Mouse (Mus musculus) midbrain, embryonic 11.5 days (tissue): ENCODE measurements around the gene Cdkn2b. TPM values are rescaled to one million over a fixed set of nuclear protein-coding genes. Genes with fewer than 3 reads are reported as not detected.

ENCODE experiments used
- ATAC-seq: fragments of 200-750 bp; cut with Nextera tagmentation; 2 replicates; pipeline ENCODE4 v1.8.0; 2017; ENCODE audit warnings: moderate TSS enrichment, moderate library complexity; ENCODE audit not compliant: low FRiP score
- DNase-seq: peaks from one replicate; pipeline ENCODE4 v3.0.0; 2015; ENCODE audit warnings: low spot score; ENCODE audit errors: missing footprints
- H3K27ac ChIP-seq: fragments of 300-500 bp; sonication (generic); 2 replicates; pipeline ENCODE4 v1.5.1; 2014; ENCODE audit warnings: low read depth, low read length
- H3K27me3 ChIP-seq: fragments of 300-500 bp; sonication (generic); 2 replicates; pipeline ENCODE4 v1.6.1; 2014; ENCODE audit warnings: mild to moderate bottlenecking, low read length, moderate library complexity, mixed read lengths; ENCODE audit not compliant: control insufficient read depth, insufficient read depth
- H3K36me3 ChIP-seq: fragments of 300-500 bp; sonication (generic); 2 replicates; pipeline ENCODE4 v1.6.1; 2014; ENCODE audit warnings: mild to moderate bottlenecking, low read length, moderate library complexity, mixed read lengths; ENCODE audit not compliant: control insufficient read depth, insufficient read depth
- H3K4me1 ChIP-seq: fragments of 300-500 bp; sonication (generic); 2 replicates; pipeline ENCODE4 v1.6.1; 2014; ENCODE audit warnings: low read length; ENCODE audit not compliant: control insufficient read depth, insufficient read depth
- H3K4me2 ChIP-seq: fragments of 300-500 bp; sonication (generic); 2 replicates; pipeline ENCODE4 v1.6.1; 2014; ENCODE audit warnings: mild to moderate bottlenecking, moderate library complexity
- H3K4me3 ChIP-seq: fragments of 300-500 bp; sonication (generic); 2 replicates; pipeline ENCODE4 v1.5.1; 2014; ENCODE audit warnings: low read depth, low read length
- H3K9ac ChIP-seq: fragments of 300-500 bp; sonication (generic); 2 replicates; pipeline ENCODE4 v1.6.1; 2014; ENCODE audit warnings: low read length
- H3K9me3 ChIP-seq: fragments of 300-500 bp; sonication (generic); 2 replicates; pipeline ENCODE4 v1.6.1; 2016; ENCODE audit warnings: low read length; ENCODE audit not compliant: control insufficient read depth
- WGBS: fragments of 180-500 bp; shearing (Covaris S2); extraction: QIAGEN DNeasy Blood & Tissue Kit; methylation state at CpG from one replicate; pipeline ENCODE4 v1.1.7; 2014; 5-methylcytosine and 5-hydroxymethylcytosine counted together
- polyA plus RNA-seq: library from polyadenylated mRNA; unstranded; fragments of >200 nt; fragmentation: Nextera tagmentation; extraction: Ambion mirVana; gene quantifications from 2 replicates; pipeline ENCODE4 v1.2.1, GENCODE M21; 2014

Cdkn2b gene
- polyA plus RNA-seq, 1 experiment from 2014 or later = not detected

DNA sequence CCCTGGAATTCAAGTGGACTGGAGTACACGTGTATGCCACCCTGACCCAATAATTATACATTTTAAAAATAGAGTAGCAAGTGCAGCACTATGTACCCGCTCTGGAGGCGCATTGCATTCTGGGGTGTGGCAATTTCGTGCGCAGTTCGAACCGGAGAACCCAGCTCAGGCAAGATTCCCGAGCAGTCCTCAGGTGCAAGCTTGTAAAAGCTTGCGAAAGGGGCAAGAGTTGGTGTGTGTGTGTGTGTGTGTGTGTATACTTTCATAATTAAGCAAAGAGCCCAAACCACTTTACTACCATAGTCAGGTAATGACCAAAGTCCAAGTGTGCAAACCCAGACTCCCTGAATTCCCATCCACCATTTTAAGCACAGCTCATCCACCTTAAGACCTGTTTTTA lies 37.3 kb downstream of the Cdkn2b start:
- WGBS = under 1% methylated on average over 9 of the region's 9 CpGs
- peak; percentile 26; the same call in 1 of the 2 replicates for ATAC-seq
- H3K36me3 ChIP-seq = no peaks in the 10 kb centered on the region
- H3K9me3 ChIP-seq = no peaks in the 10 kb centered on the region
- H3K4me2 ChIP-seq = no peak overlapping the region
- H3K27me3 ChIP-seq = peaks cover 81% of the 10 kb centered on the region
- no peak for DNase-seq
- no peak overlapping the region for H3K4me3 ChIP-seq
- H3K4me1 ChIP-seq = no peaks in the 10 kb centered on the region
- no peak overlapping the region for H3K27ac ChIP-seq
- H3K9ac ChIP-seq = no peak overlapping the region

DNA sequence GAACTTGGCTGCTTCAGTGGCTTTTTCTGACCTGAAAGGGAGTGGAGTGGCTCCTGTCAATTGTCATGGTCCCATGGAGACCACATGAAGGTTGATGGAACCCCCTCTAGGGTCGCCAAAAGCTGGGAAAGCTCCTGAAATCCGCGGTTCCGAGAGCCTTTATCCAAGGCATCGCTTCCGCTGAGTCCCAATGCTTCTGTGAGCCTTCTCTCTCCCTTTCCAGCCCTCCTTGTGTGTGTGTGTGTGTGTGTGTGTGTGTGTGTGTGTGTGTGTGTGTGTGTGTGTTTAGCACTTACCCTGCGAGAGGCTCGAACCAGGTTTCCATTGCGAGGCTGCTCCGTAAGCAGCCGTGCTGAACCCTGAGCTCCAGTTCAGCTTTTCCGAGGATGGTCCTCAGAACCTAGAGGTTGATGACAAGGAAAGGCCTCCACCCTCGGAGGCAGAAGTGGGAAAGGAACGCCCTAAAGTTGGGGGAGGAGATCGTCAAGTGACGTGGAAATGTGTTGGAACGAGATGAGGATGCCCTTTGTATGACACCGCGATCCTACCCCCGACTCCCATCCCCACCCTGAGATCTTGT lies 37.8 kb downstream of the Cdkn2b start:
- H3K27ac ChIP-seq = no peak overlapping the region
- H3K27me3 ChIP-seq = peaks cover 77% of the 10 kb centered on the region
- H3K9ac ChIP-seq = no peak overlapping the region
- H3K4me2 ChIP-seq = no peak overlapping the region
- H3K36me3 ChIP-seq = no peaks in the 10 kb centered on the region
- no peaks in the 10 kb centered on the region for H3K4me1 ChIP-seq
- DNase-seq = peak; percentile 94
- no peaks in the 10 kb centered on the region for H3K9me3 ChIP-seq
- ATAC-seq = peak; percentile 18; the same call in 1 of the 2 replicates
- WGBS = under 1% methylated on average over 20 of the region's 20 CpGs
- no peak overlapping the region for H3K4me3 ChIP-seq

DNA sequence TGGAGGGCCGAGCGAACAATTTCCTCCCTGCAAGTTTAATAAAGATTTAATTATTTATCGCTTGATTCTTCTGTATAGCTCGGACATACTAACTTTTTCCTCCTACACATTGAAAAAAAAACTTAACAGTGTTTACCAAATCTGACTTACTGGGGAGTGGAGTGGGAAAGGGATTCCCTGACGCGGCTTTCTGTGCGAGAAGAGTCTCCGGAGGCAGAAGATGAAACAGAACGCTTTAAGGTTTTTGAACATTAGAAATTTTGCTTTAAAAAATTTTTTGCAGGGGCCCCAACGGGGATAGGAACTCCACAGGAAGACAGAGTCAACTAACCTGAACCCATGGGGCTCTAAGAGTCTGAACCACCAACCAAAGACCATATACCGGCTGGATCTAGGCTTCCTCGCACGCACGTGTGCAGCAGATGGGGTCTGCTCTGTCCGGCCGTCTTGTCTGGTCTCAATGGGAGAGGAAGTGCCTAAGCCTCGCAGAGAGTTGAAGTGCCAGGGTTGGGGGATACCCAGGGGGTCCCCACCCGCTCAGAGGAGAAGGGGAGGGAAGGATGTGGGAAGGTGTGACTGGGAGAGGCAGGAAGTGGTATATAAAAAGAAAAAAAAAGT lies 38.6 kb downstream of the Cdkn2b start:
- Histone ChIP-seq H3K4me2 (no peak overlapping the region), H3K36me3 (no peaks in the 10 kb centered on the region), H3K9me3 (no peaks in the 10 kb centered on the region), H3K27me3 (peaks cover 68% of the 10 kb centered on the region), H3K27ac (no peak overlapping the region), H3K4me3 (no peak overlapping the region), H3K4me1 (no peaks in the 10 kb centered on the region), H3K9ac (no peak overlapping the region)
- ATAC-seq = peak; percentile 41
- WGBS = 4% methylated on average over 18 of the region's 18 CpGs
- peak; percentile 92 for DNase-seq

DNA sequence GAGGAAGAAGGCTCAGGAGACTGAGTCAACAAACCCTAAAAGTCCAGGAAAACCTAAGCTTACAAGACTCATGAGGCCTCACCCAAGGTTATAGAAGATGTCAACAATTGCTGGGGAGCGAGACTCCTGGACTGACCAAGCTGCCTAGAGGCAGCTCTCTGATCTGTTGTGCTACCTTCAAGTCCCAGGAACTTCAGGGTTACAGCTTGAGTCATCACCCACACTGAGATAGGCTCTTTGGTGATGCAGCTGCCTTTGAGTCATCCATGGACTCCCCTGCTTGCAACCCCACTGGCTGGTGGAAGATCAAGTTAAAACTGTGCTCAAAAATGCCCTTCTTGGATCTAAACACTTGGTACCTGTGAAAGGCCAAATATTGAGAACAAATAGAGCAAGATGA lies 53.1 kb downstream of the Cdkn2b start:
- H3K4me1 ChIP-seq = no peaks in the 10 kb centered on the region
- no peak overlapping the region for H3K9ac ChIP-seq
- no peak overlapping the region for H3K27ac ChIP-seq
- H3K4me3 ChIP-seq = no peak overlapping the region
- no peaks in the 10 kb centered on the region for H3K27me3 ChIP-seq
- H3K36me3 ChIP-seq = no peaks in the 10 kb centered on the region
- H3K9me3 ChIP-seq = no peaks in the 10 kb centered on the region
- ATAC-seq (no peak), DNase-seq (no peak)
- no peak overlapping the region for H3K4me2 ChIP-seq
- WGBS = 80% methylated on average over 1 of the region's 1 CpGs

Other genes with a start within 250 kb of the Cdkn2b start
- gene Mtap, start 173.9 kb downstream of the Cdkn2b start, polyA plus RNA-seq = 91.1 and 96.1 TPM in 2 replicates
- gene Cdkn2a, start 16.4 kb downstream of the Cdkn2b start, polyA plus RNA-seq = not detected in 2 replicates